Mouse (Mus musculus) c-Kit-positive CD71-positive TER-119-negative erythroid progenitor cells, embryonic 14.5 days (primary cell): ENCODE measurements around the gene Crip3.

Source experiments
- DNase-seq: peaks from one replicate; pipeline ENCODE4 v3.0.0-alpha.2; 2013; ENCODE audit warnings: low read depth

Crip3 gene

DNA sequence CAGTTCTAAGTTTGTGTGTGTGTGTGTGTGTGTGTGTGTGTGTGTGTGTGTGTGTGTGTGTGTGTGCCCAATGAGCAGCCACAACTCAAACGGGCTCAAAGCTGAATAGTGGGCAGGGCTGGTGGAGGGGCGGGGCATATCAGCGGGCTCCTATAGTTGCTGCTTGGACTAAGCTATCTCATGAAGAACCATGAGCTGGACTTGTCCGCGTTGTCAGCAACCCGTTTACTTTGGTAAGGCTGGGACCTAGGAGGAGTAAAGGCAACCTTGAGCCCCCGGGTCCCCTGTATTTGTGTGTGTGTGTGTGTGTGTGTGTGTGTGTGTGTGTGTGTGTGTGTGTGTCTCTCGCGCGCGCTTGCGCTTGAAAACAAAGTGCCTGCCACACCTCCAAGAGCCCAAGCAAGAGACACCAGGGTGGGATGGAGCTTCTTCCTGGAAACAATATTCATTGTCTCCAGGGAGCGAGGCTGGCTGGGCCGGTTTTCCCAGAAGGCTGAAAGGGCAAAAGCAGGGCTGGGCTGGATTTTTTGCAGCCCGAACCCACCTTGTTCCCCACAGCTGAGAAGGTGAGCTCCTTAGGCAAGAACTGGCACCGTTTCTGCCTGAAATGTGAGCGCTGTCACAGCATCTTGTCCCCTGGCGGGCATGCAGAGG lies at the start of gene Crip3:
TSS of gene Crip3 (plus strand) at position 166 of the 654 bp plus-strand sequence.
- no peak for DNase-seq

DNA sequence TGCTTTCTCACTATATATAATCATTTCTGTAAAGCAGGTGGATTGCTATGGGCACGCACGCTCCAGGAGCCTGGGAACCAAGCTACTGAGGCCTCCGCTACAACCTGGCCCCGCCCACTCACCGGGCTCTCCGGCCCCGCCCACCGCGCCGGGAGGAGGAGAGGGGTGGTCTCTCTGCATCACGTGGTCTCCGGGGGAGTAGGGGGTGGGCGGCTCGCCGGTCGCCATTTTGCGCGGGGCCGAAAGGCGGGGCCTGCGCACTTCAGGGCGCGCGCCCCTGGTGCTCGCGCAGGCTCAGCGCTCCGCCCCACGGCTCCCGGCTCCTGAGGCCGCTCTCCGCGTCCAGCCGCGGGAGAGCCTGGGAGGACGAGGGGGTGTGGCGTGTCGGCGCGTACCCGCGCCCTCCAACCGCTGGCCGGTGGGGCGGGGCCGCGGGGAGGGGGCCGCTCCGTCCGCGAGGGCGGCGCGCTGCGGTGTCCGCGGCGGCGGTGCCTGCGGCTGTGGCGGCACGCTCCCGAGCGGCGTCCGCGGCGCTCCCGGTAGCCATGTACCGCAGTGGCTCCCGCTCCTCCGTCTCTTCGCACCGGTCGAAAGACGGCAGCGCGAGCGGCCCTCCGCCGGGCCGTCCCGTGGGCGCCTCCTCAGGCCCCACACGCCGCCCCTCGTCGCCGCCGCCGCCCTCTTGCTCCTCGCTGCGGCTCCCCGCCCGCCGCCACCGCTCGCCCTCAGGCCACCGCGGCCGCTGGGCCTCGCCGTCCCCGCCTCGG lies 45.2 kb upstream of the Crip3 start, which contains the start of gene Zfp318:
TSS of gene Zfp318 (plus strand) at position 438 of the 767 bp plus-strand sequence.
- DNase-seq: peak; percentile 83

DNA sequence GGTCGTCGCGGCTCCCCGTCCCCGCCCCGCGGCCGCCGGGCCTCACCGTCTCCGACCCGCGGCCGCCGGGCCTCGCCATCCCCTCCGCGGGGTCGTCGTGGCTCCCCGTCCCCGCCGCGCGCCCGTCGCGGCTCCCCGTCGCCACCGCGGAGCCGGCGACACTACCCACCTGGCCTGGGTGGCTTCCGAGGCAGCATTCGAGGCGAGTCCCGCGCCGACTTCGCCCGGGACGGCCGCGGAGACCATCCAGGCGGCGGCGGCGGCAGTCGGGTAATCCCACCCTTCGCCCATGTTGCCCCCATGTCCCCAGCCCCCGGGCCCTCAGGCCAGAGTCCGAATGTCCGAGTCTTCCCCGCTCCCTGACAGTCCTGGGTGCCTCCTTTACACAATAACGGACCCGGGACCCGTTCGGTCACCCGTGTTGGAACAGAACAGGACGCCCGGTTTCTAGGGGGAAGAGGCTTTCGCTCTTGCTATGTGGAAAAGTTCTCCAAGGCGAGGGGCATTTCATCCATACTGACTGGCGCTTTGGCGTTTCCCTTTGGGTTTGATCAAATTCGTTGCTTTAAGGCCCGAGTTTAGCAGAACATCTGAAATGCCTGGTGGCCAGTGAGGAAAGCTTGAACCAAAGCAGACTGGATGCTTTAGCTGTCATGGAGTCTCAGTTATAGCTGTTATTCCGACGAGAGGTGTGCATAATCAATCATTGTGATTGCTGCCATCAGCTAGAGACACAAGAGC lies 44.5 kb upstream of the Crip3 start:
- DNase-seq: peak; percentile 6

DNA sequence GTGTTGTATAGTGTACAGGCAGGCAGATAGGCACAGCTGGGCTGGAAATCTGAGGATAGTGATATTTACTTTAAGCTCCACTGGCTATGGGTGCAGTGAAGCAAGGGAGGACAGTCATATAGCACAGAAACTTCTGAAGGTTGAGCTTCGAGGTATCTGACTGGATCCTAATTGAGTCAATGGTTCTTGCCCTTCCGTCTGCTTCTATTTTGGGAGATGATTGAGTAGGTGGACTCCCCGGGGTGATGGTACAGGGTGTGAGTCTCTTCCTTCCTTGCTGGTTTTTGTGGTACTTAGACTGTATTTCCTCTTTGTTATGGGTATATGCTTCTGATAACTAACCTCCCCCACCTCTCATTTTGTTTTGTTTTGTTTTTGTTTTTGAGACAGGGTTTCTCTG lies 40.5 kb upstream of the Crip3 start:
- no peak for DNase-seq

DNA sequence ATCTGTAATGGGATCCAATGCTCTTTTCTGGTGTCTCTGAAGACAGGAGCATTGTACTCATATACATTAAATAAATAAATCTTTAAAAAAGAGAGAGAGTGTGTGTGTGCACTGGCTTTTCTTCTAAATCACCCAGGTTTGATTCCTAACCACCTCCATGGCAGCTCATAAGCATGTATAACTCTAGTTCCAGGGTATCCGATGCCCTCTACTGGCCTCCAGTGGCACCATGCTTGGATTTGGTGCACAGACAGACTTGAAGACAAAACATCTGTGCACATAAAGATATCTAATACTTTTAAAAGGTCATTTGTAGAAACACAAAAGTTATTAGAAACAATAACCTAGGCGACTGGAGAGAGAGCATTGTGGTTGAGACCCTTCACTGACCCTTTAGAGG lies 35.7 kb upstream of the Crip3 start:
- peak; percentile 16 for DNase-seq

DNA sequence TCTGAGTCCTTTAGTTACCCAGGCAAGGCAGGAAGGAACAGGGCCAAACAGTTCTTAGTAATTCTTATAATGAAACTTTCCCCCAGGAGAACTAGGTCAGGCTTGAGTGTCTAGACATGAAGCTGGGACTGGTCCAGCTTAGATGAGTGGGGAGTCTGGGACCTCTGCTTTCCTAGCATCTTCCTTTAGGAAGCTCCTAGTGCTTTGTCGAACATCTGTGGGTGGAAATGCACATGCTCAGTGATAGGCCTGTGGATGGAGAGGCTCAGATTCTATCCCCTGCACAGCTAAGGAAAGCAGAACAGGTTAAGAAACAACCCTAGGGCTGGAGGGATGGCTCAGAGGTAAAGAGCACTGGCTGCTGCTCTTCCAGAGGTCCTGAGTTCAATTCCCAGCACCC lies 34.1 kb upstream of the Crip3 start:
- DNase-seq: no peak

DNA sequence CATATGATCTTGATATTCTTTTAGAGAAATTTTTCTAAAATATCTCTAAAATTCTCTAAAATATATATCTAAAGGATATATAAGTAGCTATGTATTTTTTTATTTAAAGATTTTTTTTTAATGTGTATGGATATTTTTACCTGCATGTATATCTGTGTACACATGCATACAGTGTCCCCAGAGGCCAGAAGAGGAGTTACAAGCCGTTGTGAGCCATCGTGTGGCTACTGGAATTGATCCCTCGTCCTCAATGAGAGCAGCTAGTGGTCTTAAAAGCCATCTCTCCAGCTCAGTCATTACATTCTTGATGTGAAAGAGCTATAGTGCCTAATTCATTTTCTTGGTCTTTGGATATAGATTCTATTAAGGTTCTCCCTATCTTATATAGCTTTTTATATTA lies 20.2 kb upstream of the Crip3 start:
- no peak for DNase-seq

DNA sequence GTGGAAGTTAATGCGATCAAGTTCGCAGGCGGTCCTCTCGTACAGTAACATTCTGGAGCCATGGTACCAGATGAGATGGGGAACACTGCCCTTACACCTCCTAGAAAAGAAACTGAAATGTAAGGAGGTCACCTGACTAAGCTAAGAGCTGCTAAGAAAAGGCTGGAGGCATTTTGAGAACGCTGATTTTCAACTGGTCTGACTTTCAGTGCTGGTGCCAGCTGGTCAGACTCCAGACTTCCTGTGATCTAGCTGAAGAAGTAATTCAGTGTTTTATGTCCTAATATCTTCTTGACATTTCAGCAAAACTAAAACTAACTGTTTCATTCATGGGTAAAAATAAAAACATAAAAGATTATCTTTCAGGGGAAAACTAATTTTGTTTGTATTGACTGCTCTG lies 10.1 kb upstream of the Crip3 start:
- DNase-seq: no peak

DNA sequence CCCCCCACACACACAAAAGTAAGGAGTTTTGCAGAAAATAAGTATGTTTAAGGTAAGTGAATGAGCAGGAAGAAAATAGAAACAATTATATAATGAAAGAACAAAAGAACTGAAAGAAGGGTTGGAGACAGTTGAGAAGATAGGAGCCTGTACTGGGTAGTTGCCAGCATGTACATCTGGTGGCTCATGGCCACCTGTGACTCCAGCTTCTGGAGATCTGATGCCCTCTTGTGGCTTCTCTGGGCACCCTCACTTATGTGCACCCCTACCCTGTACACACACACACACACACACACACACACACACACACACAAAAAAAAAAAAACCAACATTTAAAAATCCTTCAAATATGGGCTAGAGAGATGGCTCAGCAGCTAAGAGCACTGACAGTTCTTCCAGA lies 9.0 kb upstream of the Crip3 start:
- no peak for DNase-seq

DNA sequence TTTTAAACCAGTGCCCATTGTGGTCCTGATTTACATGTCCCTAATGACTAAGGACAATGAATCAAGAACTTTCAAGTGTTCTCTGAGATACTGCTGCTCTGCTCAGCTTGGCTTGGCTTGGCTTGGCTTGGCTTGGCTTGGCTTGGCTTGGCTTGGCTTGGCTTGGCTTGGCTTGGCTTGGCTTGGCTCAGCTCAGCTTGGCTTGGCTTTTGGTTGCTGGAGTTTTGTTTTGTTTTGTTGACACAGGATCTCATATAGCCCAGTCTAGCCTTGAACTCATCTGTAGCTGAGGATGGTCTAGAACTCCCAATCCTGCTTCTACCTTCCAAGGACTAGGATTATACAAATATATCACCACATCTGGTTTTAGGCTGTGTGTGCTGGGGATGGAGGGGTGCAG lies 2.2 kb upstream of the Crip3 start:
- DNase-seq: no peak

DNA sequence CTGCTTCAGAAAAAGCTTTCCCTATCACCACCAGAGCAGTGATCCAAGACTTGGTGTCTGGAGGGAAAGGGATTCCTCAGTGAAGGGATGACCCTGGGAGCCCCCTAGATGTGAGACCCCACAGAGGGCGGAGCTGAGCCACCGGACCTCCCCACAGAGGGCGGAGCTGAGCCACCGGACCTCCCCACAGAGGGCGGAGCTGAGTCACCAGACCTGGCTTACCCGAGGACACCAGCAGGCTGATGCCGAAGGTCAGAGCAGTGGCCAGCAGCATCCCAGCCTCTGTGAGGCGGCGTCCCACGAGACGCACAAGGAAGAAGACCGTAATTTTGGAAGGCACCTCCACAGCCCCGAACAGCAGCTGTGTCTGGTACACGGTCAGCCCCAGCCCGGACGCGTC lies 4.9 kb downstream of the Crip3 start:
- no peak for DNase-seq

DNA sequence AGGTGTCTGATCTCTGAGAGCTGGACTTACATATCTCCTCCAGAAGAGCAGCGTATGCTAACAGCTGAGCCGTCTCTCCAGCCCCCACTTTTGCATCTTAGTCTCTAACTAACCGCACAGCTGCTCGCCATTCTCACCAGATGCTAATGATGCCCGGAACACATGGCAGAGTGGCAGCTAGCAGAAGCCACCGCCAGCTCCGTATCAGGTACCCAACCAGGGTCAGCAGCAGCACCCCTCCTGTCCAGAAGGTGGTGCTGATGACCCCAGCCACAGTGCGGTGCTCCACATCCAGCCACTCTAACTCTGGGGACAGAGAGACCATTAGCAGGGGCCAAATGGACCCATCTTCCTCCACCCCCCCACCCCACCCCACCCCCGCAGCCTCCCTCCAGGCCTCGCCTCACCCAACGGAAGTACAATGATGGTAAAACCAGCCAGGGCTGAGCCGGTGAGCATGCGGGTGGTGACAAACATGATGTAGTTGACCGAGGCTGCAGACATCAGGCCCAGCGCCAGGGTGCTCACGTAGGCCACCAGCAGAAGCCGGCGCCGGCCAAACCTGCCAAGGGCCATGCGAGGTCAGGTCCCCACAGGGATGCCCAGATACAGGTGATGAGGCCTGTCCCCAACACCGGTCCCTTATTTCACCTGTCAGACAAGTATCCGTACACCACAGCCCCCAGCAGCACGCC lies 8.1 kb downstream of the Crip3 start:
- DNase-seq: no peak

DNA sequence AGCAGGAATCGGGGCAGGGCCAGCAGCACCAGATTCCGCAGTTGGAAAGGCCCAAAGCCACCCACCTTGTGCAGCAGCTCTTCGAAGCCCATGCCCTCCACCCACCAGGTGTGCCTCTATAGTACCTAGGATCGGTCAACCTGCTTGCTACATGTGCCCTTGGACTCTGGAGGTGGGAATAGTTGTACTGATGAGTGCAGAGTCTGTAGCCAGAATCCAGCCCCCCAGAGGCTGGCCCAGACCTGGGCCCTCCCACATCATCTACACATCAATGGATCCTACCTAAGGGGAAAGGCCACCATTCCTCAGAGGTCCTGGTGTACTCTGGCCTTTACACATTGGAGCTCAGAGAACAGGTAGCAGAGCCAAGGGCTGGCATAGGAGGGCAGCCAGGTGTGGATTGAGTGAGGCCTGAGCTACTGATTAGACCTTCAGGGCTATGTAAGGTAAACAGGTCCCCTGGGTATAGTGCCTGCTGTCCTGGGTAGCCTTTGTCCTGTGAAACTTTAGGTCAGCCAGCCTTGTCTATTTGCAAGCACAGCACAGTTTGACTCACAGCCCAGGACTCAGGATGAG lies 9.7 kb downstream of the Crip3 start, which contains the start of gene Slc22a7:
TSS of gene Slc22a7 (minus strand) at position 160 of the 576 bp plus-strand sequence.
- DNase-seq: no peak

DNA sequence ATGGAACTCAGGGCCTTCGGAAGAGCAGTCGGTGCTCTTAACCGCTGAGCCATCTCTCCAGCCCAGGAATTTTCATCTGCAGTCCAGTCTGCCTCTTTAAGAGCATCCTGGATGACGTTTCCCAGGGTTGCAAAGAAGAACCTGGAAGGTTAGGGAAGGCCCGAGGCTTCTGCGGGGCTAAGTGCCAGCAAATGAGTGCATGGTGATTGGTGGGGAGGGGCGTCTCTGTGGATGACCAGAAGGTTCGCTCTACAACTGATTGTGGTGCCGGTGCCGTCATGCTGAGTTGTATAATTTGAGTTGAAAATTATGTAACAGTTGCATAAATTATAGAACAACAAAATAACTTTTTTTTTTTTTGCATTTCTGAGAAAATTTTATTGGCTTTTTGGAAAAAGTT lies 10.4 kb downstream of the Crip3 start:
- DNase-seq: no peak

DNA sequence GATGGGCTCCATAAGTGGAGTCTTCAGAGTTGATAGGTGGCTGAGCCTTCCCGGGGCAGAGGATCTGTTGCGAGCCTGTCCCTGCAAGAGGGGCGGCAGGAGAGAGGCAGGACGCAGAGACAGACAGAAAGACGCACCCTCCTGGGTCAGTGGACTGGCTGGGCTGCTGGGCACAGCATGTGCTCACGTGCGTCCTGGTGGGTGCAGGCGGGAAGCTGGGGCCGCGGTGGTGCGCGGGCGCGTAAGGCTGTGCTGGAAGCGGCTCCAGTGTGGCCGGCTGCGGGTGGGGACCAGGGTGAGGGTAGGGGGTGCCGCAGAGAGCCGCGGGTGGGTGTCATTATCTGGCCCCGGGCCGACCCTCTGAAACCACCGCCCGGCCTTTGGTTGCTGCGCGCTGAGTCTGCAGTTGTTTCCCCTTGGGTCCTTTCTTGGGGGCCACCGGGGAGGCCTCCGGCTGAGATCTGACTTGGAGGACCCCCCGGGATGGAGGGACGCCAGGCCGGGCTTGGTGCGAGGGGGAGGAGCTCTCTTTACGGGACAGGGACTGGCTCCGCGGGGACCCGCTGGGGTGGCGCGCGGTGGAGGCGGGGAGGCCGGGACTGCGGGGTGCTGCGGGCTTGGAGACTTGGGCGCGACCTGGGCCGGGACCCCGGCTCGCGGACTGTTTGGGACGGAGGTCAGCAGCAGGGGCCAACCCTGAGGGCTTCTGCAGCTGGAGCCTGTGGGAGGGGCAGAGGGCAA lies 16.3 kb downstream of the Crip3 start:
- no peak for DNase-seq

DNA sequence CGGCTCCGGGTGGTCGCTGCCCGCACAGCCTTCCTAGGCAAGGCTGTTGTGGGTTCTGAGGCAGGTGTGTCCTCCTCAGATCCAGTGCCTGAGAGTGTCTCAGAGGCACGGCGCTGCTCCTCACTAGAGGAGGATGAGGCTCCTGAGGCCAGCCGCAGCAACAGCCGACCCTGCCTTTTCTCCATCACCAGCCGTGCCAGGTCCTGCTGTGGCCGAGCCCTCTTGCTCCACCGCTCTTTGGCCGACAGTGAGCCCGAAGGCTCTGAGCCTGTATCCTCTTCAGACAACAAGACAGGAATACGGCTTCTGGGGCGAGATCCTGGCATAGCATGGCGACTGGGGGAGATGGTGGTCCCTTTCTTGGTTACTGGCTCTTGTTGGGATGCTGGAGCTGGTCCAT lies 17.5 kb downstream of the Crip3 start:
- no peak for DNase-seq

DNA sequence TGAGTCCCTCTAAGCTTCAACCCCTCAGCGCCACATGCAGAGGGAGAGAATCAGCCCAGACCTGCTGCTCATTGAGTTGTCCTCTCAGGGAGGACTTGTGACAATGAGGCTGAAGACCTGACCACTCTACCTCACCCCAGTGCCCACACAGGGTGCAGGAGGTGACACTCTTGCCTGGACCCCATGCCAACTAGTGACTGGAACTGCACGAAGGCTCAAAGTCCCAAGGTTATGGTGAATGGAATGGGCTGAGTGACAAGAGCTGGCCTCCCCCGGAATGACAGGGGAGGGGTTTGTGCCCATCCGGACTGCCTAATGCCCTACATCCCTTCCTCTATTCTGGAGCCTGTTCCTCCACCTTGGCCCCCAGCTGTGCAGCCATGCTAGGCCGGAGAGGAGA lies 24.0 kb downstream of the Crip3 start:
- DNase-seq: no peak

DNA sequence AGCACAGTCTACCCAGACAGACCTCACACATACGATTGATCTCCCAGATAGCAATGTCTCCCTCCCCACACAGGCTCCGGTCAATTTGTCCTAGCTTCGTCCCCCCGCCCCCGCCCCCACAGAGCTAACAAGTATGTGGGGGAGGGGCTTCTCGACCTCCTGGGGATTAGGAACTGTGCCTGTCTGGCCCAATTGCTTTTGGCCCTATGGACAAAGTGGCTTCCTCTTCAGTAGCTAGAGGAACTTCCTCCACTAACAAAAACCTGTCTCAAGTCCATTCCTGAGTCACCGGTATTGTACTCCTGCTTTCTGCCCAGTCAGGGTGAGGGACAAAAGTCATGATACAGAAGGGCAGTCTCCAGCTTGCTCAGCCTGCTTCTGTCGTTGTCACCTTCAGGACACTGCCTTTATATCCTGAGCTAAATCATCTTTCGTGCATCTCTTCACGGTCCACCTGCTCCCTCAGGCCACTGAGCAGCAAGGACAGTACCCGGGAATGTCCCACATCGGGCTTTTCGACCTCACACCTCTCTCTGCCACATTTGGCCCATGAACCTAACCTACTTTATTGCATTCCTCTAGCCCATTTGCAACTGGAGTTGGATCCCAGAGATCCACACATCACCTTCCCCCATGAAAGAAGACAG lies 24.7 kb downstream of the Crip3 start:
- DNase-seq: no peak

DNA sequence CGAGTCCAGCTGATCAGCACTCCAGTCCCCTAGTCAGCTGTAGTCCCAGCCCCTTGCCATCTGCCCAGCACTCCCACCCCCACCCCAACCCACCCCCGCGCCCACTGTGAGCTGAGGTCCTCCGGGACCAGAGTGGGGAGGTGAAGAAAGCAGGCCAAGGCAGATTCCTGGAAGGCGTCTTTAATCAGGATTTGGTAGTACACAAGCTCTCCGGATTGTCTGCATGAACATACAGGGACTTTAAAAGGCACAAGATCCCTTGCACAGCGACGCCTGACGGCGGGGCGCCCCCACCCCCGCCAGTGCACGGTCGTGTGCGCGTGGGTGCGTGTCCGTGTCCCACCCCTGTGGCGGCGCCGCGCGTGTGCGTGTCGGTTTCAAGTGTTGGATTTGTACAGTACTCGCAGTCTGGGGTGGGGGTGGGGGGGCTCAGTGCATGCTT lies 25.3 kb downstream of the Crip3 start:
- DNase-seq: no peak

DNA sequence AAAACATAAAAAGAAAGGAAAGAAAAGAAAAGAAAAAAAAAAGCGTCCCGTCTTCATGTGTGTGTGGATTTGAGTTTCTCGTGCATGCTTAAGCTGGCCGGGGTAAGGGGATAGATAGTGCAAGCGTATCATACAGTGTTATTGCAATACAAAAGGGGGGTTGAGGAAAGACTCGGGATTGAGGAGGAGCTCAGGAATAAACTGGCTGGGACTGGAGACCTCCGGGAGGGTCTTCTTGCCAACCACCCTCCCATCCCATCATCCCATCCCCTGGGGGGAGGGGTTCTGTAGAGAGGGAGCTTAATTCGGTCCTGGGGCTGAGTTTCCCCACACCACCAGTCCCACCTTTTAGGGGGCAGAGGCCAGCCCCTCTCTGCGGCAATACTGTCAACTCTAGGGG lies 25.8 kb downstream of the Crip3 start:
- DNase-seq: no peak
